Mouse (Mus musculus) adrenal gland, postnatal 14 days (tissue): ENCODE results near the gene Slc12a6. TPM values are rescaled to one million over a fixed set of nuclear protein-coding genes. Genes with fewer than 3 reads are reported as not detected.
"Not testable (repeated sequence)": the region's sequence is repeated elsewhere in the genome, so short reads cannot be mapped to it uniquely, and the experiment has no call there.

Experiments
- DNase-seq: peaks from one replicate; pipeline ENCODE4 v3.0.0; 2021; ENCODE audit warnings: mixed read lengths
- total RNA-seq: library from RNA; stranded (reverse); gene quantifications from 2 replicates; pipeline ENCODE4 v1.2.3, GENCODE M21; 2021

Slc12a6 gene
- total RNA-seq, 1 experiment from 2014 or later, result 35.0 TPM

GRCm38 (mm10) chr2:112262779-112263295 is 2.8 kb upstream of the Slc12a6 start:
- peak; percentile 22 for DNase-seq

GRCm38 (mm10) chr2:112264364-112264763 is 1.3 kb upstream of the Slc12a6 start:
- DNase-seq, result no peak

DNA sequence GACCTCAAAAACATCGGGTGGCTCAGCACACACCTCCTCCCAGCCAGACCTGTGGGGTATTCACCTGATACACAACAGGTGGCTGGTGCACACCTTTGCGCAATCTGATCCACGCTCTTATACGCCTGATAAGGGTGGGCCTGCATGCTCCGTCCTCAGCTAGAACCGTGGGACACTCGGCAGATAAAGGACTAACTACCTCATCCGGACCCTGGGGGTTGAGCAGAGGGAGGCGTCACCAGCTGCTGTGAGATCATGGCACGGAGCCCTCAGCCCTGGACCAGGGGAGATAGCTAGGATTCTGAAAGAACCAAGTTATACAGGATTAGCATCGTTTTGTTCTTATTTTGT is 592 bp downstream of the Slc12a6 start, which contains the start of gene Gm21985:
TSS of gene Gm21985 (plus strand) at position 73 of the 351 bp plus-strand sequence.
- DNase-seq, result peak; percentile 81

- peak; percentile 32 for DNase-seq
These were observed 1.2 kb downstream of the Slc12a6 start for GRCm38 (mm10) chr2:112266780-112267179.

GRCm38 (mm10) chr2:112267547-112268269 is 2.1 kb downstream of the Slc12a6 start:
- DNase-seq, result no peak

DNA sequence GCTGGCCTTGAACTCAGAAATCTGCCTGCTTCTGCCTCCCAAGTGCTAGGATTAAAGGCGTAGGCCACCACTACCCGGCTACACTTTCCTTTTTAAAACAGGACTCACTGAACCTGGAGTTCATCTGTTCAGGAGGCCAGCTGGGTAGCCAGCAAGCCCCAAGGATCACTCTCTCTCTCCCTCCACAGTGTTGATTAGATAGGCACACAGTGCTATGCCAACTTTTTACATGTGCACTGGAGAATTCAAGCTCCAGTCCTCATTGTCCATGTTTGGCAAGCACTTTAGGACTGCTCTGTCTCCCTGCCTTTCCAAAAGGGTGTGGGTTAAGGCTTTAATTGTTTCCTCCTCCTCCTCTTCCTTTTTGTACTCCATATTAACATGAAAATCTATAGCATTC is 4.4 kb downstream of the Slc12a6 start:
- DNase-seq, result no peak

- DNase-seq, result no peak
These were observed 7.3 kb downstream of the Slc12a6 start for GRCm38 (mm10) chr2:112272909-112273308.

GRCm38 (mm10) chr2:112273474-112273873 is 7.8 kb downstream of the Slc12a6 start:
- DNase-seq, result no peak

GRCm38 (mm10) chr2:112276870-112277269 is 11.2 kb downstream of the Slc12a6 start:
- DNase-seq, result no peak

GRCm38 (mm10) chr2:112282846-112283245 is 17.2 kb downstream of the Slc12a6 start:
- DNase-seq, result no peak

DNA sequence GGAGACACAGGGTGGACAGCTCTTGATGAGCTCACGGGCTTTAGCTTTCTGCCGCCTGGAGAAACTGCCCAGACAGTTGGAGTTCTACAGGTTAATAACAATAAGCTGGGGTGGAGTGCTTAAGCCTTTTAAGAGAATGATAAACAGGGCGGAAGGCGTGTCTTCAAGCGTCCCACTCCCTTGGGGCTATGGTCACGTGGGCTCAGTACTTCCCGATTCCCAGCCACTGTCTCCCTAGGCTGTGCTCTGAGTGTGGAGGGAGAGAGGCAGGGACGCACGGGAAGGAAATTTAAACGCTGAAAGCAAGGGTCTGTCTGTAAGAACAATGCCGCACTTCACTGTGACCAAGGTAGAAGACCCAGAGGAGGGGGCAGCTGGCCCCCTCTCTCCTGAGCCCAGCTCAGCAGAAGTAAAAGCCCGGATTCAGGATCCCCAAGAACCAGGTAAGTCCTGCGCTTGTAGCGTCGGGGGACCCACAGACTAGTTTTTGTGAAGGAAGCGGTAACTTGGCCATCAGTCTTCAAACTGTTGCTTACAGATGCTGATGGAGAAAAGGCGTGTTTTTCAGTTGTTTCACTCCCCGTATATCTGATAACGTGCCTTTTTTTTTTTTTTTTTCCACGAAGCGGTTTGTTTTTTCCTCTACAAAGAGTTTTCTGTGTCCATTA is 18.9 kb downstream of the Slc12a6 start:
- DNase-seq, result peak; percentile 71

DNA sequence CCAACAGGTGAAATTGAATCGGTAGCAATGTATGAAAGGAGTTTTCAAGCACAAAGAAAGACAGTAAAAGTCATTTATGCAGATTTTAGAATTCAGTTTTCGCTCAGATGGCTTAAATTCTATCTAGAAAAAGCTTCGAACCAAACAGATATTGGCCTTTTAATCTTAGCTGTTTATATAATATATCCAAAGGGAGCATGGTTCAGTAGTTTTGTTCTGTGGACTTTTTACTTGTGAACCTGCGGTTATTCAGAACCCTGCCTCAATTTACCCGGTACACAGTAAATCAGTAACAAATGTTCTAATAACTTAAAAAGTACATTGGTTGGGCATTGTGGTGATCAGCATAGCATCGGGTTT is 19.4 kb downstream of the Slc12a6 start:
- DNase-seq, result no peak

DNA sequence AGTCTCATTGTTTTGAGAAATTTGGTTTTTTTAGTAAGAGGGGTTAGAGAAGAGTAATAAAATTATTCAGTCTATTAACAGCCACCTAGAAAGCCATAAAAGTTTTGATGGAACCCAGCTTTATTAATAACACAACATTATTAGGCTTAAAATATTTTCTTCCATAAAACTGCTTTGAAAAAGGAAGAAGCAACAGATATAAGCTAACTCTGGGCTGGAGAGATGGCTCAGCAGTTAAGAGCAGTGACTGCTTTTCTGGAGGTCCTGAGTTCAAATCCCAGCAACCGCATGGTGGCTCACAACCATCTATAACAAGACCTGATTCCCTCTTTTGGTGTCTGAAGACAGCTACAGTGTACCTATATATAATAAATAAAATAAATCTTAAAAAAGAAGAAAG is 20.4 kb downstream of the Slc12a6 start:
- not testable (repeated sequence) for DNase-seq

DNA sequence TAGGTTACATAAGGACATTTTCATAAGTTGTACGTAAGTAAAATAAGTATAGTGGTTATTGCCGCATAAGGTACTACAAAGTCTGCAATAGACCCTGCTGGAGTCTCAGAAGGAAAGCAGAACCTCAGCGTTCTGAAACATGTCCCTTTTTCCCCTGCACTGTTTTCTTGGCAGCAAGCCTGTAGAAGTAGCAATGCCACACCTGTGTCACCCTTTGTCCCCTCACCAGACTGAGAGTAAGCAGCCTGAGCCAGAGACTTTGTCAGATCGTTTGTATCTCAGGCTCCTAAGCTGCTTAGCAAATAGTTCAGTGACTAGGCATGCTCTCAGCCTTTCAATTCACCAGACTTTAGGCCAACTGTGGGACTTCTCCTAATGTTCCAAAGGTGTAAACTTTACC is 21.4 kb downstream of the Slc12a6 start:
- no peak for DNase-seq

DNA sequence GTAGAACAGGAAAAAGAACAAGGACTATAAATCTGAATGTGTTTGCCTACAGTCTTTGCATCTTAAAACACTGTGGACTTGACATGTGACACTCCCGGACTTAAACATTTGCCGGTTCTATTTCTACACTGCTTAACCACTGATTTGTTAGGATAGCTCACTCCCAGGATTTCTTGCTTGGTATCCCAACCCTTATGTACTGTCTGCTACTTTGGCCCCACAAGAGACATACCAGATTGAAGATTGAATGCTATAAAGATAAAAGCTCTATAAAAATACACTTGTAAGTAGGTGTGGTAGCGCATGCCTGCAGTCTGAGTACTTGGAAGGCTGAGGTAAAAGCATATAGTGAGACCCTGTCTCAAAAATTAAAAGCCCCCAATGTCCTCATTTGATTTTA is 23.9 kb downstream of the Slc12a6 start:
- no peak for DNase-seq

- DNase-seq, result no peak
These were observed 27.2 kb downstream of the Slc12a6 start for GRCm38 (mm10) chr2:112292823-112293222.

- no peak for DNase-seq
These were observed 30.6 kb downstream of the Slc12a6 start for GRCm38 (mm10) chr2:112296211-112296610.

DNA sequence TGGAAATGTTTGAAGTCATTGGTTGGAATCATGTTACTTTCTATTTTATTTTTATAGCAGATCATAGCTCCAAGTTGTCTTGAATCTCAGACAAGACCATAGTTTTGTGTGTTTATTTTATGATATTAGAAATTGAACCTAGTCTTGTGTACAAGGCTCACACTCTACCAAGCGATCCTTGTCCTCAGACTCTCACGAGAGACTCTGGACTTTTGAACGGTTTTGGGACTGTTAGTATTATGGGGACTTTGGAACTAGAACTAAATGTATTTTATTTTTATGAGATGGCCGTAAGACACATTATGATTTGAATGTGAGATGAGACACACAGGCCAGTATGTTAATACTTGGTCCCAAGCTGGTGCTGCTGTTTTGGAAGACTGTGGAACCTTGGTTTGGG is 32.6 kb downstream of the Slc12a6 start:
- DNase-seq, result no peak

- no peak for DNase-seq
These were observed 43.0 kb downstream of the Slc12a6 start for GRCm38 (mm10) chr2:112308671-112309070.

DNA sequence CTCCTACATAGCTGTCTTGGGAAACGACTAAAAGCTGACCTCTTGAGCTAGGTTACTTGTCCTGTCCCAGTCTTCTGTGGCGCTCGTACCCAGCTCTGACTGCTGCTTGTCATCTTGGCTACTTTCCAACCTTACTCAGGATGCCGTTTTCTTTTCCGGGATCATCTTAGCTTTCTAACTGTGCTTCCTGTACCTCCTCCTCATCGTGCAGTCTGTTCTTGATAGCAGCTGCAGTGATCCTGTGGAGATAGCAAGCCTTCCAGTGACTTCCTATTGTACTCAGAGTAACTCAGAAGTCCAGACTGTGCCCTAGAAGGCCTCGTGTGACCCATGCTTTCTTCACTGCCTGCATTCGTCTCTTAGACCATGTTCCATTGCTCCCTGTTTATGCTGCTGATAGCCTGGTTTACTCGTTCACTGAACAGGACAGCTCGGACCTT is 43.6 kb downstream of the Slc12a6 start:
- peak; percentile 7 for DNase-seq

DNA sequence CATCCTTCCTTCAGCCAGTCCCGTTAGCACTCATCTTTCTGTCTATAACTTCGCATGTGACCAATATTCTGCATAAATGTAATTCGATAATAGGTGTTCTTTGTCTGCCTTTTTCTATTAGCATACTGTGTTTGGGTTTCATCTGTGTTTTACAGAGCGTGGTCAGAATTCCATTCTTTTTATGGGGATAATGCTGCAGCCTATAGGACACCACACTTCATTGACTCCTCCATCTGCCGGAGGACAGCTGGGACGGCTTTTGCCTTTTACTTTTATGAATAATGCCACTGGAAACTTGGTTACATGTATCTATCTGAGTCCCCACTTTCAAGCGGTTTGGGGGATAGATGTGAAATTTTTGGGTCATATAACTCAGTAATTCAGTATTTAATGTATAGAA is 50.0 kb downstream of the Slc12a6 start:
- DNase-seq, result no peak

DNA sequence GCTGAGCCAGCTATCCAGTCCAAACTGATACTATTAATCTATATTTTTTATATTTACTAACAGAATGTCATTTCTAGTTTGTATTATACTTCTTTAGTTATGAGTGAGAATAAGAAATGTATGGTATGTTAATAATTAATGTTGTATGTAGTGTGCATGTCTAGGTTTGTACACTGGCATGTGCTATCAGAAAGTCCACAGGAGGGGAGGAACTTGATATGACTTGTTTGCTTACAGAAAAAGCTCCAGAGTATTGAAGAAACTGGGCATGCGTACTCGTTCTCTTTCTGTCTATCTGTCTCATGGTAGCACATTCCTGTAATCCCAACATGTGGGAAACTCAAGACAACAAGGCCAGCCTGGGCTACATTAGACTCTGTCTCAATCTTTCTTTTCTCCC is 52.6 kb downstream of the Slc12a6 start:
- no peak for DNase-seq

DNA sequence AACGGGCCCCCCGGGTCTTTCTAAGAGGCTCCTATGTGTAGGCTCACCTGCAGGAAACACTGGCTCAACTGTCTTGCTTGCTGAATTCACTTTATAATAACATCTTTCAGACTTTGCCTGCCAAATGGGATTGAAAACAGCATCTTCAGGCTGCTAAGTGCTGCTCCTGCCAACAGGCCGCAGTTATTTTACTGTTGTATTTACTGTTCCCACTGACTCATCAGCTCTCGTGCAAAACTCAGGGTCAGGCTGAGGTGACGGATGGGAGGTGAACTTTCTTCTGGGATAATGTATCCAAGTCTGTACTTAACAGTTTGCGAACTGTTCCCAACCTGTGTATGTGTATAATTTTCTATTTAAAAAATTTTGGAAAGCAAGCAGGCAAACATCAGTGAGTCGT is 53.3 kb downstream of the Slc12a6 start:
- DNase-seq, result peak; percentile 58
